Mouse (Mus musculus) megakaryocyte-erythroid progenitor cell, adult 5-6 weeks (primary cell): ENCODE results near the gene Rnf212b. TPM values are rescaled to one million over a fixed set of nuclear protein-coding genes. Genes with fewer than 3 reads are reported as not detected.
A peak's percentile ranks its signal among the peaks of the same experiment; 100 is the strongest.
"Not testable (repeated sequence)": the region's sequence is repeated elsewhere in the genome, so short reads cannot be mapped to it uniquely, and the experiment has no call there.

Experiments
- ATAC-seq: replicated peaks from 2 replicates; pipeline ENCODE4 v1.8.0; 2016; ENCODE audit warnings: mild to moderate bottlenecking, inconsistent platforms; ENCODE audit not compliant: severe bottlenecking, poor library complexity, low FRiP score, low TSS enrichment
- total RNA-seq, 2 experiments: library from RNA; stranded (forward) in 1 of 2; stranded (reverse) in 1 of 2; fragments of 200-1000, 215-1000 nt in 1 of 2; fragments of >200 nt in 1 of 2; fragmentation: Nextera tagmentation in 1 of 2; gene quantifications; 2 replicates each; pipeline ENCODE4 v1.2.3; 2014 to 2017

The Rnf212b gene
- total RNA-seq (2014; fragmentation: Nextera tagmentation) (not detected in 2 replicates), total RNA-seq (2017) (not detected in 2 replicates)

DNA sequence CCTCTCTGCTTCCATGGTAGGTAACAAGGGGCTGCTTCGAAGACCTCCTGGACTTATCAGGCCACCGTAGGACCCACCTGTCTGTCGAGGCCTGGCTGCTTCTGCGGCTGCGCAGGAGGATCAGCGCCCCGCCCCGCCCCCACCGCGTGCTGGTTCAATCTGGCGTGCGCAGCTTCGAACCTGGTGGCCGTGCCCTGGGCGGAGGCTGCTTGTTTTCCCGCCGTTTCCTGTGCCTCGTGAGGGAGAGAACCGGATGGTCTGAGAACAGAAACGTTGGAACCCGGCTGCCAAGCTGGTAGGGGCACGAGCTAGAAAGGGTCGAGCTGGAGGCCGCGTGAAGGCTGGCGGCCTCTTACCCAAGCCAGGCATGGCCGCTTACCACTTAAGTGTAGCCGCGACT, at the start of gene Rnf212b:
Gene Rnf212b (plus strand): TSS at position 151 of the 400 bp plus-strand sequence.
- no peak for ATAC-seq

DNA sequence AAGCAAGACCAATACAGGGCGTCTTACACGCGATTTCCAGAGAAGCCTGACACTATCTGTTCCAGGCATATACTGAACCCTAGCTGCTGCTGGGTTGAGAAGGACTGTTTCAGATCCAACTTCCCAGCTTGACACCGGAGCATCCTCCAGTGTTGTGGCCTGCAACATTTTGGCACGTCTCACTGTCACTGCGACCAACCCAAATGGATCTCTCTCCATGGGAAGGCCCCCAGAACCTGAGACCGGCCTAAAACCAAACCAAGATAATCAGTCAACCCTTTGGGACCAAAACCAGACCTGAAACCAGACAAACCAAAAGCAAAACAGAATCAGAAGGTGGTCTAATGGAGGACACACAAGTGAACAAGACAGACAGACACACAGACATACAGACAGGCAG, 47.0 kb upstream of the Rnf212b start:
- not testable (repeated sequence) for ATAC-seq

DNA sequence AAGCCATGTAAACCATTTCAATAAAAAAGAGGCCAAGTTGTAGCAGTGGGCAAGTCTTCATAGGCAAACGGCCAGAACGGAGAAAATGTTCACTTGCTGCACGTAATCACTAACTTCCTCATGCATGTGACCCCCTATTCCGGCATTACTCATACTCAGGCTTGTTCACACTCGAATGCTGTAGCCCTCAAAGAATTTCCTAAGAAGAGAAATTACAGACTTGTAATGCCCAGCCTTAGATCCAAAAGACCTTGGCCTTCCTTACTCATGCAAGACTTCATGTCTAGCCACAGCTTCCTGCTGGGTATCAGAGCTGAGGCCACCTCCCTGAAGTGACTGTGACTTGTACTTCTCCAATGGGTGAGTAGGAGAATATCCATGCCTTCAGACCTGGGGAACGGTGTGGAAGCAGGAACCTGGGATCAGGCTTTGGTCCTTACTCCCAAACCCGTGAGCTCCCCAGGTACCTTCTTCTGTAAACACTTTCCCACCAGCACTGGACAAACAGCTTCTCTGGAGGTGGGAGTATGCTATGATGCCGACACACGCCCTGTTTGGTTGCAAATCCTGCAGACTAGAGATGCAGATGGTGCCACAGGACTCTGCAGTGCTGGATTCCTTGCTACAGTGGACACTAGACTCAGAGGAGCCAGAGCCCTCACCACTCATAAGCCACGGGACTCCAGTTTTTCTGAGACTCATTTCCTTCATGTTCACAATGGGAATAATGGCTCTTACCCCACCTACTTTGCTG, 45.5 kb upstream of the Rnf212b start:
- ATAC-seq: no peak

DNA sequence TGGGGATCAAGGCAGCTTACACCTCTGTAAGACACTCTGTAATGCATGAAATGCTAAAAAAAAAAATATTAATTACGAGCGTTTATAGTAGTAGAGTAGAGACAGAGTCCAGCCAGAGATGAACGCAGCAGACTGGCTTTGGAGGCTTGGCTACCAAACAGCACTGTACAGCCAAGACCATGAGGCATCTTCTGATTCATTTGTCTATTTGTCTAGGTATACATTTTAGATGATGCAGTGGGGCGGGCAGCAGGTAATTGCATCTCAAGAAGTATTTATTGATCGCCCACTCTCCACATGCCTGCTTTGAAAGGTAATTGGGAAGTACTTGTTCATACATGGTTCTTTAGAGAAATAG, 44.9 kb upstream of the Rnf212b start:
- no peak for ATAC-seq

DNA sequence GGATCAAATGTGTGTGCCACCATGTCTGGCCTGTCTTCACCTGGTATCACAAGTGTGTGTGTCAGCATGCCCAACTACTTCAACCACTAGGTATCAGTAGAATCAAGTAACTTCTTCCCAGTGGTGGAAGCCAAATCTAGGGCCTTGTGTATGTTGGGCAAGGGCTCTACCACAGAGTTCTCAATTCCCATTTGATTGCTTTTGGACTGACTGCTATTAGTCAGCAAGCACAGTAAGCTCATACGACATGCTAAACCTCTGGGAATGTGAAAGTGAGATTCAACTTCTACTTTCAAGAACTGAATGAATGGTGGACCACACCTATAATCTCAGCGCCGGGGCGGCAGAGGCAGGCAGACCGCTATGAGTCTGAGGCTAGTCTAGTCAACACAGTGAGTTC, 43.6 kb upstream of the Rnf212b start:
- ATAC-seq: no peak

DNA sequence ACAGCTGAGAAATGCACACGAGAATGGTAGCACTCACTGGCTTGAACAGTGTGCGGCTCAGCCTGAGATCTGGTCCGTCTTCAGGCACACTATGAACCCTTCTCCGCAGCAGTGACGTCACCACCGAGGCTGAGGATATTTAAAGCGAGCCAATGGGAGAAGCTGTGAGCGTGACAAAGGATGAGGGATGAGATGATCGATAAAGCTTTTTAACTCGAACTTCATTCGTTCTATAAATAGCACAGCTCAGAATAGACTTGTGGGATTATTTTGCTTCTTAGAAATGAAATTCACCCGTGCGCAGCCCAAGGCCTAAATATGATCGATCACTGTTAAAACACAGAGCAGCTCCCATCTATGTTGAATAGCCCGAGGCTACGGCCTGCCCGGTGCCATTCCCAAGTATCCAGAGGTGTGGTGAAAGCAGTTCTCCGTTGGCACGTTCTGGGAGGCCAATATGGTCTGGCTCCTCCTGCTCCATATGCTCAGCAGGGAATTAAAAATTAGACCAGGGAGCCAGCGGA, 41.5 kb upstream of the Rnf212b start:
- no peak for ATAC-seq

DNA sequence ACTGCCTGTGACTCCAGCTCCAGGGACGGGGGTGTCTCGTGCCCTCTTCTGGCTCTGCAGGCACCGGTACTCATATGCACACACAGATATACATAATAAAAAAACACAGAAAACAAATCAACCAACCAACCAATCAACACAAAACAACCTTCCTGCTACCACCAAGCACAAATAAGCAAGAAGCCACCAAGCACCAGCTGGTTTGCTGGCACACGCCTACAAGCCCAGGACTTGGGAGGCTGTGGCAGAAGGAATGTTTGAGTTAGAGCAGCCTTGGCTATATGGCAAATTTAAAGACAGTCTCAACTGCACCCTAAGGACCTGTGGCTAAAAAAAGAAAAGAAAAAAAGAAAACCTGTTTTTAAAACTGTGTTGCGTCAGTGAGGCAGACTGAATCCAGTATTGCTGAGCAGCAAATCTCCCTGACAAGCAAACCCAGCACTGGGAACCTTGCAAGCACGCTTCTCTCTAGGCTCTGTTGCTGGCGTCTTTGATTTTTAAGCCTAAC, 38.4 kb upstream of the Rnf212b start:
- ATAC-seq: no peak

DNA sequence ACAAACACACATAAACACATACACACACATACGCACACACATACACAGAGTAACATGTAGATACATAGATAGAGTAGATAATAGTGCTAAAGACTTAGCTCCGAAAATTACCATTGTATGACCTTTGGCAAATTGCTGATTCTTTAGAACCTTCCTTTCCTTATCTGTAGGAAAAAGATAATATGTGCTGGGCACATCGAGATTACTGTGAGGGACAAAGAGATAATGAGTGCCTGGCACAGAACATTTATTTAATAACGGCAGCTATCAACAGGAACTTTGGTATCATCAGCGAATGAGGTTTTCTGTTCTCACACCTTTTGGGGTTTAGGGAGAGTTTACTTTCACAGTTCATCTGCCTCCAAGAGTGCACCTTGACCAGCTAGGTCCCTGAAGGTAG, 37.2 kb upstream of the Rnf212b start:
- no peak for ATAC-seq

DNA sequence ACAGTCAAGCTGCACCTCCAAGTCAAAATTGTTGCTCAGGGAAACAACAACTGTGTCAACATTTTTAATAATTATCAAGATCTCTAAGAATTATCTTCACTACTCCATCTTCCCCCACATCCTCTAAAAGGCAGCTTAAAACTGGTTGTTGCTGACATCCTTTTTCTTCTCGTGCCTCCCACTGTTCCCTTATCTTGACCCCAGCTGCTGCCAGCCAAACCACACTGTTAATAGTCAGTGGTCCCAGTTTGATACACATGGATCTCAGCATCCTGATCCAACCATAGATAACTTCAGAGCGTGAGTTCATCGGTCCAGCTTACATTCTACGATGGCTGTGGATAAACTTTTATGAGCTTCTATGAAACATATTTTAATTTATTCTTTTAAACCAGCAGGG, 36.0 kb upstream of the Rnf212b start:
- no peak for ATAC-seq

DNA sequence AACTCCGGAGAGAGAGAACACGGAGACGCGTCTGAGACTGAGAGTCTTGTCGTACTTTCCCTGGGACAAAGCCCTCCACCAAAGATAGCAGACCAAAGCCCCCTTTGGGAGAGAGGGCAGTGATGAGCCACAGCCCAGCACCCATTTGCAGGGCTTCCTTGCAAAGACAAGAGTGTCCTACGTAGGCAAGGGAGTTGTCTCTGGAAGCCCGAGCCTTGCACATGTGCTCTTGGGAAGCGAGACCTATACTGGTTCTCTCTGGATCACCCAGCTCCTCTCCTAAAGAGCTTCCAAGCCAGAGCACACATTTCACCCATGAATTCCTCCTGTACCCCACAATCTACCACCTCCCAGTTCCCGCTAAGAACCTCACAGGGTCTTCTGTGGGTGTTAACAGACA, 33.9 kb upstream of the Rnf212b start:
- ATAC-seq: no peak

DNA sequence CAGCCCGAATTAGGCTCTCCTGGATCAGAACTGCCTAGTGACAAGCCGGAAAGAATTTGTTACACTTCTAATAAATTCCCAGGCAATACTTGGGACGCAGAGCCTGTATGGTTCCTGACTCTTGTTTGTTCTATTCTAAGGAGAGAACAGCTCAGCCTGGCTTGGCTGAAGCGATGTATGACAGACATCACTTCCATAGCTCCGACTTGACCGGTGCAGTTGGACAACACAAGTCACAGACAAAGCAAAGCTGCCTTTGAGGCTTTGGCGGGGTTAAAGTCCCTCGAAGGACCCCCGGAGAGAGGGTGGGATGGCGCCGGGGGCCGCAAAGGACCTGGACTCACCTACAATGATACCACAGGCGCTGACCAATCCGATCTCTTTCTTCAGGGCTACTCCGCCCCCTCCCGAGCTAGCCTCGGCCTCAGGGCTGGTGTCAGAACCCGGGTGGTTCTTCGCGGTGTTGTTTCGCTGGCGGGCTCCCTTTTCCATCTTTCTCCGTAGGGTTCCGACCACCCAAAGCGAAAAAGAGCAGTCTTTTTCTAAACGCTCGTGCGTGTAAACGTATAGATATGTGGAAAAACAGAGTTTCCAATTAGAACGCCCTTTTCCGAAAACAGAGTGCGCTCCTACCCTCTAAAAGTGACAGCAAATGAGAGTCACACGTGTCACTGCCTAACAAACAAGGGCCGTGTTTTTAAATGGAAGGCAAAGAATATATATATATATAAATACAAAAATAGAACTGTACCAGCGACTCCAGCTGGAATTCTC, 32.9 kb upstream of the Rnf212b start:
- peak; percentile 52; the same call in 1 of the 2 replicates for ATAC-seq

DNA sequence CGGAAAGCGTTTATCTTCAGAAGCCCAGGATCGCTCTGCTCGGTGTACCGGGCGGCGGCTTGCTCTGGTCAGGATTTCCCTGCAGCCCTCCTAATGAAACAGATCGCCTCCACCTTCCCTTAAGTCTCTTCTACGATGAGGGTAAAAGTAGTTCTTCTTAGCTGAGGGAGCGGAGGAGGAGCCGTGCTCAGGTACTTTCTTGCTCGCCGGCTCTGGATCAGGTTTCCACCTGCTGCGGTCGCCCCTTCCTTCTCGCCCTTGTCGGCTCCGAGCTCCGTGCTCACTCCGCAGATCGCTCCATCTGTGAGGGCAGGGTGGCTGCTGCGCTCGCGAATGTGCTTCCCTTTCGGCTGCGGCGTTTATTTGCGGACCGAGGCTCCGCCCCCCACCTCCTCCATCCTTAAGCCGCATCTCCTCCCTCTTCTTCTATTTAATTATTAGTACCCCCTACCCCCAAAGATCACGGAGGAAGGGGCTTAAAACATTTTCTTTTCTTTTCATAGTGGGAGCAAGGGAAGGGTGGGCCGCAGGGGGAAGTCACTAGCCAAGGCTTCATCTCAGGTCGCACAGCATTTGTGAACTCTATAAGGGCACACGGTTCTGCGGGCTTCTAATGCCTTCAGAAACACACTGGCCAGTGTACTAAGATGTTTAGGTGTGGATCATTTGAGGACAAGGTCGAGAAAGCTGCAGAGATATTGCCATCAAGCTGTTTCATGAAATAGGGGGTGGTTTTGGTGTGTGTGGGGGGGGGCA, 32.2 kb upstream of the Rnf212b start, which contains the start of gene Slc7a8:
Gene Slc7a8 (minus strand): TSS at position 337 of the 756 bp plus-strand sequence.
- ATAC-seq: peak; percentile 75

DNA sequence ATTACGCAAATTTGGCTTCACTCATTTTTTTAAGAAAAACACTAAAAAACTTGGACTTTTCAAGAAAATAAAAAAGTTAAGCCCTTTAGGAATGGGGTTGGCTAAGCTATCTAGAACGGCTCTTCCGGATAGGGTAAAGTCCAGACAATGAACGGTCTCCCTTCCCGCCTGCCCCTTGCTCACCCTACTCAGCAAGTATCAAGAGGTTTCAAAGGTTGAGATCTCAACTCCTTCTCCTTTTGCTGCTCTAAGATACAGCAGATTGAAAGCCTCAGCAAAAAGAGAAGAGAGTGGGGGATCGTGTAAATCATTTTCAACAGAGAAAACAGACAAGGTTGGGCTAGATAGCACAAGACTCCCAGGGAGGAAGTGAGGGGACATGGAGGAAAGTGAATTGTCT, 31.0 kb upstream of the Rnf212b start:
- ATAC-seq: no peak

DNA sequence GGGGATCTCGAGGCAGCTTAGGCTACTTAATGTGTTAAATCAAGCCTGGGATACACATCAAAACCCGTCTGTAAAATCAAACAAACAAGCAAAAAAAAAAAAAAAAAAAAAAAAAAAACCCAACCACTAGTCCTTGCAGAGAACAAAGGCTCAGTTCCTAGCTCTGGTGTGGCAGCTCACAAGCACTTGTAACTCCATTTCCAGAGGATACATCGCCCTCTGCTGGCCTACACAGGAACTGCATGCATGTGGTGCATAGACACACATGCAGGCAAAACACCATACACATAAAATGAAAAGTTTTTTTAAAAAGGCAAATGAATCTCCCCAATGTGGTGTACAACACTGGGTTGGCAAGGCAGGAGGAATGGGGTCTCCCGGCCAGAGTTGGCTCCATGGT, 28.0 kb upstream of the Rnf212b start:
- 0 out of 2 replicates have a peak, but pooled peaks have one; percentile 45 for ATAC-seq

DNA sequence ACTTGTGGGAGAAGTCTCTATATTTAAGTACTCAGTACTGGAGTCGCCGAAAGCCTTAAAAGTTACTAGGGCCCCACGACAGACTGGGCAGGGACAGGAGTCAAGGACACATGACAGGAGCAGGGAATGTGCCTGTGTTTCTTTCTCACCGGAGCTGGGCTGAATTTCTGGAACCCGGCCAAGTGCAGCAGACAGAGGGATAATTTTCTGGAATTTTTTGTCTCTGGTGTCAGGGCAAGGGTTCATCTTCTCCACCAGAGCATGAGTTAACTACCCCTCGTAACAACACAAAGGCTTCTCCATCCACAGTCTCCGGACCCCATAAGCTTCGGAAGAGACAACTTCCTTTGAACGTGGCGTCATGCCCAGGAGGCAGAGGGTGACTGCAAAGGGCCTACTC, 27.5 kb upstream of the Rnf212b start:
- ATAC-seq: no peak

DNA sequence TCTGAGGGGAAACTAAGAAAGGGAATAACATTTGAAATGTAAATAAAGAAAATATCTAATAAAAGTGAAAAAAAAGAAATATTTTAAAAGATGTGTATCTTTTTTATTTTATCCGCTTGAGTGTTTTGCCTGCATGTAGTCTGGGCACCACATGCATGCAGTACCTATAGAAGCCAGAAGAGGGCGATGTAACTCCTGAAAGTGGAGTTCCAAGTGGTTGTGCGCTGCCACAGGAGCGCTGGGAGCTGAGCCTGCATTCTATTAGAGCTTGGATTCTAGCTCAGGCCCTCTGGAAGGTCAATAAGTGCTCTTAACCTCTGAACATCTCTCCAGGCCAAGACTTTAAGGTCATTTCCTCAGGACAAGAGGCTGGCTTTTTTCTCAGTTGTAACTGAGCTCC, 26.7 kb upstream of the Rnf212b start:
- ATAC-seq: no peak

DNA sequence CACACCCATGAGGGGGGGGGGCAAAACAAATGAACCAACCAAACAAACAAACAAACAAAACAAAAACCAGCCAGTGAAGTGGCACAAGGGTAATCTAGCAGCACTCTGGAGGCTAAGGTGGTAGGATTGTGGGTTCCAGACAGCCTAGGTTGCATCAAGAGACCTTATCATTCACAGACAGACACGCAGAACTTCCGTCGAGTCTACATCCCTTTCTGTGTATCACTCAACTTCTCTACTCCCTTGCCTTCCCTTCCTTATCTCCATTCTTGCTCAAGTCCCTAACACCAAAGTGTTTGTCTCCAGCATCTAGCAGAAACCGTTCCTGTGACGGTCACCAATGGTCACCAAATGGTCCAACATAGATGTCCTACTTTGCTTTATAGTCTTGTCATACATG, 25.7 kb upstream of the Rnf212b start:
- ATAC-seq: peak; percentile 92

DNA sequence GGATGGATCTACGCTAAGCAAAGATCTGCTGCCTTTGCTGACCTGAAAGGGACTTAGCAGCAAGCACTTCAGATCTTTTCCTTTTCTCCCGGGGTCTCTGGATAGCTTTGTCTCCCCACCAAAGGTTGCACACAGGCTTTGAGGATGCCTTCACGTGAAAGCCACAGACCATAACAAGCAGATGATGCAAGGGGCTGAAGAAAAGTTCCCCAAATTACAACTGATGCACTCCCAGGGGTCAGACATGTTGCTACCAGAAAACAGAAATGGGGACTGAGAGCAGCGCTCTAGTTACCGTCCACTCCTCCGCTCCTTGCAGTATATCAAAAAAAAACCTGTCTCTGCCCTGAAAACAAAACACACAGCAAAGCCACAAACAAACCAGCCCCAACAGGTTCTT, 21.8 kb upstream of the Rnf212b start:
- ATAC-seq: no peak

DNA sequence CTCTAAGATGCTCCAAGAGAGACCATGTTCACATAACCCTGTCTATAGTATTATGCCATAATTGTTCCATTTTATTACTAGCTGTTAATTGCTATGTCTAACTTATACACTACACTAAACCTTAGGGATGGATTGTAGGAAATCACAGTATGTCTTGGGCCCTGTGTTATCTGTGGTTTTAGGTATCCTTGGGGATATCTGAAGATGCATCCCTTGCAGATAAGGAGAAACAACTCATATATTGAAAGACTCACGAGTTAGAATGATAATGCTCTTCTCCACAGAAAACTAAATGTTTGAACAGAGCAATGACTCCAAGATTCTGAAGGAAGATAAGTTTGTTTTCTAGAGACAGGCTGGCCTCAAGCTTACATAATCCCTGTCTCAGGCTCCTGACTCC, 20.6 kb upstream of the Rnf212b start:
- no peak for ATAC-seq
